Mouse (Mus musculus) embryo, embryonic 11.5 days (tissue): ENCODE measurements around the gene Gpr158.

Source experiments
- DNase-seq: peaks from one replicate; pipeline ENCODE4 v3.0.0-alpha.2; 2012; ENCODE audit warnings: low read depth, low spot score

Gpr158 gene

GRCm38 (mm10) chr2:21632136-21632535 lies 264.8 kb downstream of the Gpr158 start:
- DNase-seq = no peak

GRCm38 (mm10) chr2:21665721-21666120 lies 298.4 kb downstream of the Gpr158 start:
- DNase-seq = no peak

- no peak for DNase-seq
Measured at GRCm38 (mm10) chr2:21676084-21676838, 308.9 kb downstream of the Gpr158 start.

GRCm38 (mm10) chr2:21676839-21677123 lies 309.4 kb downstream of the Gpr158 start:
- no peak for DNase-seq

- no peak for DNase-seq
Measured at GRCm38 (mm10) chr2:21680735-21681270, 313.5 kb downstream of the Gpr158 start.

GRCm38 (mm10) chr2:21684736-21685135 lies 317.4 kb downstream of the Gpr158 start:
- no peak for DNase-seq

- DNase-seq = no peak
Measured at GRCm38 (mm10) chr2:21693128-21693527, 325.8 kb downstream of the Gpr158 start.

- no peak for DNase-seq
Measured at GRCm38 (mm10) chr2:21693807-21694594, 326.7 kb downstream of the Gpr158 start.

GRCm38 (mm10) chr2:21728075-21728474 lies 360.7 kb downstream of the Gpr158 start:
- DNase-seq = no peak

- no peak for DNase-seq
Measured at GRCm38 (mm10) chr2:21783721-21784120, 416.4 kb downstream of the Gpr158 start.

GRCm38 (mm10) chr2:21793156-21793555 lies 425.8 kb downstream of the Gpr158 start:
- DNase-seq = no peak

GRCm38 (mm10) chr2:21799616-21800015 lies 432.3 kb downstream of the Gpr158 start:
- no peak for DNase-seq

GRCm38 (mm10) chr2:21800045-21800444 lies 432.7 kb downstream of the Gpr158 start:
- no peak for DNase-seq

- DNase-seq = no peak
Measured at GRCm38 (mm10) chr2:21808510-21808909, 441.2 kb downstream of the Gpr158 start.

GRCm38 (mm10) chr2:21810431-21810830 lies 443.1 kb downstream of the Gpr158 start:
- DNase-seq = no peak

- DNase-seq = no peak
Measured at GRCm38 (mm10) chr2:21864061-21864460, 496.7 kb downstream of the Gpr158 start.
